Mouse (Mus musculus) stomach, postnatal 0 days (tissue): ENCODE measurements around the gene Slain2.

Experiments
- CTCF ChIP-seq: IDR thresholded peaks from 2 replicates; pipeline ENCODE4 v1.5.1; 2016; ENCODE audit warnings: antibody characterized with exemption, low read depth, mild to moderate bottlenecking, moderate library complexity
- EP300 ChIP-seq: optimal IDR thresholded peaks from 2 replicates; pipeline ENCODE3; 2016; ENCODE audit warnings: antibody characterized with exemption

DNA sequence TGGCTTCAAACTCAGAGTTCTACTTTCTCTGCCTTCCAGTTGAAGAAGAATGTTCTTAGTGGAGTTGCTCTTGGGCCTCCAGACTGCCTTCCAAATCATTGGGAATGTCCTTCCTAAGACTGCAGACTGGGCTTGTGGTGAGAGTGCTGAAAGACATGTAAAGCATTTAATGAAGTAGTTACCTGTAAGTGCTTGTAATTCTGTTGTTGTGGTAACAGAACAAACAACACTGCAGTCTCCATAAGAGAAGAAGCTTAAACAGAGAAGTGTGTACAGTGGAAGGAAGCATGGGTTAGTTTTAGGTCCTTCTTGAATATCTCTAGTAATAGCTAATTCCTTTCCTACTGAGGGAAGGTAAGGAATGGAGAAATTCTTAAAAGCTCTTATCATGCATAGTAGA is 13.0 kb downstream of the Slain2 start:
- TF ChIP-seq CTCF: no peak
- no peak for TF ChIP-seq EP300
